Mouse (Mus musculus): ENCODE measurements around the gene Dock2. TPM values are rescaled to one million over a fixed set of nuclear protein-coding genes. Genes with fewer than 3 reads are reported as not detected.
A peak's percentile ranks its signal among the peaks of the same experiment; 100 is the strongest.

The Dock2 gene
- polyA plus RNA-seq, 1 experiment from 2014 or later, result 0.59 TPM

- Histone ChIP-seq H3K27ac (replicated peaks) (no peak overlapping the region), H3K9me3 (no peaks in the 10 kb centered on the region), H3K4me3 (no peak overlapping the region), H3K4me1 (peaks cover 12% of the 10 kb centered on the region), H3K36me3 (replicated peaks) (no peaks in the 10 kb centered on the region), H3K27me3 (replicated peaks; ENCODE audit: low read depth, poor library complexity, severe bottlenecking) (peaks cover 56% of the 10 kb centered on the region)
- peak; percentile 21 for DNase-seq (ENCODE audit: low spot score)
- 27% methylated on average over 13 of the region's 13 CpGs for WGBS
Observed at GRCm38 (mm10) chr11:34284124-34284808, 499.4 kb downstream of the Dock2 start.

- Histone ChIP-seq H3K36me3 (replicated peaks) (no peaks in the 10 kb centered on the region), H3K4me3 (no peak overlapping the region), H3K9me3 (no peaks in the 10 kb centered on the region), H3K4me1 (peaks cover 11% of the 10 kb centered on the region), H3K27ac (replicated peaks) (no peak overlapping the region), H3K27me3 (replicated peaks; ENCODE audit: low read depth, poor library complexity, severe bottlenecking) (peaks cover 21% of the 10 kb centered on the region)
- no peak for DNase-seq (ENCODE audit: low spot score)
- WGBS, result 57% methylated on average over 3 of the region's 3 CpGs
Observed at GRCm38 (mm10) chr11:34277047-34277445, 506.6 kb downstream of the Dock2 start.

GRCm38 (mm10) chr11:34276363-34277046 lies 507.2 kb downstream of the Dock2 start:
- Histone ChIP-seq H3K4me3 (no peak overlapping the region), H3K4me1 (peaks cover 14% of the 10 kb centered on the region), H3K27me3 (replicated peaks; ENCODE audit: low read depth, poor library complexity, severe bottlenecking) (peaks cover 16% of the 10 kb centered on the region), H3K9me3 (no peaks in the 10 kb centered on the region), H3K27ac (replicated peaks) (no peak overlapping the region), H3K36me3 (replicated peaks) (no peaks in the 10 kb centered on the region)
- no peak for DNase-seq (ENCODE audit: low spot score)
- 56% methylated on average over 14 of the region's 14 CpGs for WGBS

- DNase-seq (ENCODE audit: low spot score), result peak; percentile 30
- H3K4me3 ChIP-seq, result no peak overlapping the region
- no peak overlapping the region for H3K27ac ChIP-seq (replicated peaks)
- H3K9me3 ChIP-seq, result no peaks in the 10 kb centered on the region
- WGBS, result 41% methylated on average over 2 of the region's 2 CpGs
- H3K4me1 ChIP-seq, result peaks cover 14% of the 10 kb centered on the region
- H3K27me3 ChIP-seq (replicated peaks; ENCODE audit: low read depth, poor library complexity, severe bottlenecking), result peaks cover 10% of the 10 kb centered on the region
- H3K36me3 ChIP-seq (replicated peaks), result no peaks in the 10 kb centered on the region
Observed at GRCm38 (mm10) chr11:34275941-34276340, 507.8 kb downstream of the Dock2 start.

DNA sequence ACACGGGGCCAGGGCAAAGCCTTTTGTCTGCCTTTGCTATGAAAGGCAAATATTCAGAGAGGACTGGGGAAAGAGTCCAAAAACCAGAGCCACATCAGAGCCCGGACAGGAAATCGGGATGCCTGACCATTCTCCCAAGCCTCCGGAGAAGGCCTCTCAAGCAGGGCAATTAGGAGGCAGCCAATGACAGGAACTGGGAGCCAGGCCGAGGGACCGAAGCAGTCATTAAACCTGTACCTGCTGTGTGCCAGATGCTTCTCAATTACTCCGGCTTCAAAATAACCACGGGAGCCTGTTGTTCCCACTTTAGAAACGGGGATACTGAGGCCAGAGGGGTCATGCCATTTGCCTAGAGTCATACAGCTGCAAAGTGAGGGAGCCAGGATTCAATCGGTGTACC lies 511.7 kb downstream of the Dock2 start:
- no peak overlapping the region for H3K4me3 ChIP-seq
- no peaks in the 10 kb centered on the region for H3K9me3 ChIP-seq
- H3K27me3 ChIP-seq (replicated peaks; ENCODE audit: low read depth, poor library complexity, severe bottlenecking), result peaks cover 9% of the 10 kb centered on the region; the same call in 1 of the 2 replicates
- peaks cover 14% of the 10 kb centered on the region for H3K4me1 ChIP-seq
- DNase-seq (ENCODE audit: low spot score), result no peak
- no peaks in the 10 kb centered on the region for H3K36me3 ChIP-seq (replicated peaks)
- no peak overlapping the region for H3K27ac ChIP-seq (replicated peaks)
- WGBS, result 54% methylated on average over 10 of the region's 10 CpGs

DNA sequence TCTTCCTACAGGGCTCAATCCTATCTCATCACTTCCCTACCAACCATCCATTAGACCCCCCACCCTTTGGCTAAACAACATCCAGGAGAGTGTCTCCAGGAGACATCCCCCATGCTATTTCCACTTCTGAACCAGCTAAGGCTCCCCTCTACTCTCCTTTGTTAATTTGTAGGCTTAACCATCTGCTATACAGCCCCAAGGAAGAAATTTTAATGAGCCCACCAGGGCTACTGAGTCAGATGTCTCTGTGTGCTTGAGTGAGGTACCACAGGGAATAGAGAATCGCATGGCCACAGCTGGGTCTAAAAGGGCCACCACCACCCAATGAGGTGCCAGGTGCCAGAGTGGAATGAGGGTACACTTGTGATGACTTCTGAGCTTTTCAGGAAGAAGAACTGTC lies 519.6 kb downstream of the Dock2 start:
- no peaks in the 10 kb centered on the region for H3K9me3 ChIP-seq
- no peak overlapping the region for H3K27ac ChIP-seq (replicated peaks)
- DNase-seq (ENCODE audit: low spot score), result no peak
- H3K27me3 ChIP-seq (replicated peaks; ENCODE audit: low read depth, poor library complexity, severe bottlenecking), result no peaks in the 10 kb centered on the region
- H3K4me1 ChIP-seq, result no peaks in the 10 kb centered on the region
- no peak overlapping the region for H3K4me3 ChIP-seq
- WGBS, result 81% methylated on average over 1 of the region's 1 CpGs
- H3K36me3 ChIP-seq (replicated peaks), result no peaks in the 10 kb centered on the region

DNA sequence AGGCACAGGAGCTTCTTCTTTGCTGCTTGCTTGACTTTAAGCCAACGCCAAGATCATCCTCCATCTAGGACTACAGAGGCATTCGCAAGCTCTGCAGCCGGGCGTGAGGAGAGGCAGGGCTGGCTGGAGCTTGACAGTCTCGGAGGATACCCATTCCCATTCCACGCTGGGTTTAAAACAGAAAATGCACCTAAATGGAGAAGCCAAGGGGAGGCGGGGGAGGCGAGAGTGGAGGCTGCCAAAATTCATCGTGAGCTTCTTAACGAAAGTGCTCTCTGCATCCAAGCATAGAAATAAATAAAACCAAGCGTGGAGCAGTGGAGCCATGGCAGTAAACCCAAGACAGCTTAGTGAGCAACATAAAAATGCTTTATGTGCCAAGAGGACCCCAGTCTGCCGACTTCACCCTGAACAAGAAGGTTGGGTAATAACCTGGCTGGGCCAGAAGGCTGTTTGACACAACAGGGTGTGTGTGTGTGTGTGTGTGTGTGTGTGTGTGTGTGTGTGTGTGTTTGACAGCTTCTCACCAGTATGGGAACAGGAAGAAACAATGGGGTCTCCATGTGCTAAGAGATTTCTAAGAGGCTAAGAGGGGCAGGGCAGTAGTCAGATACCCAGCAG lies 524.7 kb downstream of the Dock2 start:
- no peaks in the 10 kb centered on the region for H3K36me3 ChIP-seq (replicated peaks)
- no peak overlapping the region for H3K27ac ChIP-seq (replicated peaks)
- 93% methylated on average over 12 of the region's 12 CpGs for WGBS
- no peak for DNase-seq (ENCODE audit: low spot score)
- H3K4me1 ChIP-seq, result no peaks in the 10 kb centered on the region
- H3K27me3 ChIP-seq (replicated peaks; ENCODE audit: low read depth, poor library complexity, severe bottlenecking), result no peaks in the 10 kb centered on the region
- no peaks in the 10 kb centered on the region for H3K9me3 ChIP-seq
- no peak overlapping the region for H3K4me3 ChIP-seq

GRCm38 (mm10) chr11:34257548-34258189 lies 526.0 kb downstream of the Dock2 start:
- WGBS, result 87% methylated on average over 11 of the region's 11 CpGs
- DNase-seq (ENCODE audit: low spot score), result no peak
- Histone ChIP-seq H3K27me3 (replicated peaks; ENCODE audit: low read depth, poor library complexity, severe bottlenecking) (no peaks in the 10 kb centered on the region), H3K9me3 (no peaks in the 10 kb centered on the region), H3K27ac (replicated peaks) (no peak overlapping the region), H3K4me1 (no peaks in the 10 kb centered on the region), H3K36me3 (replicated peaks) (no peaks in the 10 kb centered on the region), H3K4me3 (no peak overlapping the region)

- Histone ChIP-seq H3K4me1 (no peaks in the 10 kb centered on the region), H3K36me3 (replicated peaks) (no peaks in the 10 kb centered on the region), H3K9me3 (no peaks in the 10 kb centered on the region), H3K27me3 (replicated peaks; ENCODE audit: low read depth, poor library complexity, severe bottlenecking) (no peaks in the 10 kb centered on the region), H3K27ac (replicated peaks) (no peak overlapping the region), H3K4me3 (no peak overlapping the region)
- 65% methylated on average over 6 of the region's 6 CpGs for WGBS
- no peak for DNase-seq (ENCODE audit: low spot score)
Observed at GRCm38 (mm10) chr11:34242979-34243378, 540.7 kb downstream of the Dock2 start.

DNA sequence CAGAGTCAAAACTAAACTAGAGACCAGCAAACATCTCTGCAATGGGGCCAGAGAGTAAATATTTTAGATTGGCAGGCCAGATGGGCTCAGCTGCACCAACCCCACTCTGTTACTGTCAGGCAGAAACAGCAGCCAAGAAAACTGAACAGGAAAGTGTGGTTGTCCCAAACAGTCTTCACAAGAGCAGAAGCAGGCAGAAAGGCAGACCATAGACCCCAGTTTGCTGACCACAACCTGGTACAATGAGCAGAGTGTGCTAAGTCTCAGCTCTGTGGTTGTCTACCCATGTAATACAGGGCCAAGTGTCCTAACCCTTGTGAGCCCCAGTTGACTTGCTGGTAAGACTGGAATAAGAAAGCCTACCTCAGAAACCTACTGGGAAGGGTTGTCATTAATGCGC lies 543.4 kb downstream of the Dock2 start:
- H3K36me3 ChIP-seq (replicated peaks), result no peaks in the 10 kb centered on the region
- H3K9me3 ChIP-seq, result no peaks in the 10 kb centered on the region
- no peaks in the 10 kb centered on the region for H3K27me3 ChIP-seq (replicated peaks; ENCODE audit: low read depth, poor library complexity, severe bottlenecking)
- H3K4me3 ChIP-seq, result no peak overlapping the region
- no peak for DNase-seq (ENCODE audit: low spot score)
- H3K4me1 ChIP-seq, result no peaks in the 10 kb centered on the region
- H3K27ac ChIP-seq (replicated peaks), result no peak overlapping the region
- 95% methylated on average over 1 of the region's 1 CpGs for WGBS

GRCm38 (mm10) chr11:34239691-34240090 lies 544.0 kb downstream of the Dock2 start:
- Histone ChIP-seq H3K36me3 (replicated peaks) (no peaks in the 10 kb centered on the region), H3K27ac (replicated peaks) (no peak overlapping the region), H3K4me1 (no peaks in the 10 kb centered on the region), H3K27me3 (replicated peaks; ENCODE audit: low read depth, poor library complexity, severe bottlenecking) (no peaks in the 10 kb centered on the region), H3K4me3 (no peak overlapping the region), H3K9me3 (no peaks in the 10 kb centered on the region)
- DNase-seq (ENCODE audit: low spot score), result no peak
- 76% methylated on average over 2 of the region's 2 CpGs for WGBS

GRCm38 (mm10) chr11:34236885-34237284 lies 546.8 kb downstream of the Dock2 start:
- no peak overlapping the region for H3K27ac ChIP-seq (replicated peaks)
- H3K4me1 ChIP-seq, result no peaks in the 10 kb centered on the region
- no peak overlapping the region for H3K4me3 ChIP-seq
- no peak for DNase-seq (ENCODE audit: low spot score)
- H3K36me3 ChIP-seq (replicated peaks), result no peaks in the 10 kb centered on the region
- H3K9me3 ChIP-seq, result no peaks in the 10 kb centered on the region
- 84% methylated on average over 6 of the region's 6 CpGs for WGBS
- no peaks in the 10 kb centered on the region for H3K27me3 ChIP-seq (replicated peaks; ENCODE audit: low read depth, poor library complexity, severe bottlenecking)
